Mouse (Mus musculus) liver, embryonic 14.5 days (tissue): Measurements from ENCODE around the gene Ccdc34.

Experiments
- CTCF ChIP-seq: IDR thresholded peaks from 2 replicates; pipeline ENCODE4 v1.5.1; 2016; ENCODE audit warnings: antibody characterized with exemption, low read depth, control low read depth
- EP300 ChIP-seq: IDR thresholded peaks from 2 replicates; pipeline ENCODE4 v1.6.1; 2016; ENCODE audit warnings: antibody characterized with exemption, low read depth

GRCm38 (mm10) chr2:110036265-110036664 lies 18.6 kb downstream of the Ccdc34 start:
- TF ChIP-seq CTCF: no peak
- no peak for TF ChIP-seq EP300
